Mouse (Mus musculus): ENCODE data around the gene Rbmx. TPM values are rescaled to one million over a fixed set of nuclear protein-coding genes. Genes with fewer than 3 reads are reported as not detected.

Rbmx gene
- total RNA-seq (2021) = 10 to 100 TPM; 58.5 to 58.8 TPM

DNA sequence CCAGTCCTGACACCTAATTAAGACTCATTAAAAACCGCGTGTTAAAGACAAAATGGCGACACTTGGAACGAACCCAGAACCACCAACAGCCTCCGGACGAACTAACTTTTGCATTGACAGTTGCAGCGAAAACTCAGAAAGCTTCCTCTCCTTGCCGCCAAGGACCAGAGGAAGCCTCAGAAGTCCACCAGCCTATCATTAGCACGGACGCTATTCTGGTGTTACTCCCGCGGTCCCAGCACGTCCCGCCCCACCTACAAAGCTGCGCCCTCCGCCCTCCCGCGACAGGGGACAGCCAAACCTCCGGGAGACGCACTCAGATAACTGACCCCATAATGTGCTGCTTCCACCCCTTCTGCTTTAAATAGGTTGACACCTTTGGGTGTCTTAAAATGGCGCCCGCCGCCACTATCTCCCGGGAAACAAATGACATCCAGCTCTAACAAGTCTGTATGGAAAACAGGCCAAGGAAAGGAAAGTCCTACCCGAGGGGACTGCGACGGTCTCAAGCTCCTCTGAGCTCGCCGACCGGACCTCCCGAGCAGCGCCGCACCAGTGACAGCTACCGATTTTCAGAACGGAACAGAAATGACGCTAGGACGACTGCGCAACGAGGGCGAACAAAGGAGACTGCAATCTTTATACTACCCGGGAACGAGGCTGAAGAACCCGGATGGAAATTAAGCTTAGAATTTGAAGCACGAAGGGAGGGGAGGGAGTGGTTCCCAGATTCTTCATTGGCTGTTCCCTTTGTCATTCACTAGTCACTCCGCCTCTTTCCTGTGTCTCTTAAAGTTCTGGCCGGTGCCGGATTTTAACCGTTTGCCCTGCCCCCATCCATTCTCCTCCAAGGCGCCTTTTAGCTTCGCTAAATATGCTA lies at the start of gene Rbmx:
Rbmx (minus strand) TSS at position 670 of the 880 bp plus-strand sequence.
- peak; percentile 83 to 88 for DNase-seq (ENCODE audit: extremely low spot score in 1 of 2, low spot score in 2 of 2)
- intact Hi-C loops (cut with DNase I) = no loop called here

DNA sequence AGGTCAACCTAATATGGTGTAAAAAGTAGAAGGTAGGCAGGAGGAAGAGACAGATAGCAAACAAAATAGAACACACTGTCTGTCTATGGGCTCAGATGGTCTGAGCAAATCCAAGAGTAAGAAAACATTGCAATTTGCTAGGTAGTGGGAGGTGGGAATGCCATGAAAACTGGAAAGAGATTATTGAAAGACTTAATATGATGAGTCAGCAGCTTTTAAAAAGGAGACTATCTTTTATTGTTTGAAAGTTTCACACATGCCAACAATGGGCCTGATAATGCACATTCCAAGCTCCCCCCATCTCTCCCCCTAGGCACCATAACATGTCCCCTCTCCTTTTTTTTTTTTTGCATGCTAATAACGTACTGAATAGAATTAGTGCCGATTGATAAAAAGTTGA lies 41.1 kb upstream of the Rbmx start:
- intact Hi-C loops (cut with DNase I) = loop anchor here (5.0 to 10.0 kb wide), 2 partner anchors 243 to 461 kb away; no protein-coding TSS in a partner anchor
- DNase-seq (ENCODE audit: extremely low spot score in 1 of 2, low spot score in 2 of 2) = no peak

DNA sequence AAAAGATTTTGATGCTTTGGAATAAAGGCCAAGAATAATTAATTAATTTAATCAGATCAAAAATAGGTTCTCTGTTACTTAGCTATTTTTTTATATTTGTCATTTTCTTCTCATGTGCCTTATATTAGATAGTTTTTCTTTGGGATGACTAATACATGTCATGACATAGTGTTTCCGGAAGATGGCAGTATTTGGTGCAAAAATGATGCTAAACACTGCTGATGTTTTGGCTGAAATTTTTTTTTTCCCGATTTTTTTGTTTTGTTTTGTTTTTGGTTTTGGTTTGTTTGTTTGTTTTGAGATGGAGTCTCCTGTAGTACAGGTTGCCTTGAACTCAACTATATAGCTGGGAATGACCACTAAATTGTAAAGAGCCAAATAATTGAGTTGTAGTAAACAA lies 38.8 kb upstream of the Rbmx start:
- peak in 1 of 2 experiments; percentile 0 for DNase-seq (ENCODE audit: extremely low spot score in 1 of 2, low spot score in 2 of 2)
- intact Hi-C loops (cut with DNase I) = loop anchor here (5.0 to 10.0 kb wide), 2 partner anchors 246 to 463 kb away; no protein-coding TSS in a partner anchor

DNA sequence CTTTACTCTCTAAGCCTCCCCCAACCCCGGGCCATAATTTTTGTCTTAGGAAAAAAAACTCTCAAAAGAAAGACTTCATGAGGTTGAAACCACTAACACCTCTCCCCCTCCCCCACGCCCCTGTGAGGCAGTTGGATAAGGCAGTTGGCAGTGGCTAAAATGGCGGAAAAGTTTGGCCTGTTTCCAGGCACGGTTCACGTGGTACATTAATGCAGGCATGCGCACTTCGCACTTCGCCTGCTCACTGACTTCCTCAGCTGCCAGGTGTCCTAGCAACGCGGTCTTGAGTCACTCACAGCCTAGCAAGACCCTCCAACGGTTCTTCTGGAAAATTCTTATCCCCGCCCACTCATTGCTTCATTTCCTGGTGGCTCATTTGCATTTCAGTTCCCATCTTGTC lies 15.9 kb upstream of the Rbmx start, which contains the start of gene Gm364:
Gm364 (plus strand) TSS at position 386 of the 400 bp plus-strand sequence.
- DNase-seq (ENCODE audit: extremely low spot score in 1 of 2, low spot score in 2 of 2) = peak in 1 of 2 experiments; percentile 20
- intact Hi-C loops (cut with DNase I) = no loop called here

DNA sequence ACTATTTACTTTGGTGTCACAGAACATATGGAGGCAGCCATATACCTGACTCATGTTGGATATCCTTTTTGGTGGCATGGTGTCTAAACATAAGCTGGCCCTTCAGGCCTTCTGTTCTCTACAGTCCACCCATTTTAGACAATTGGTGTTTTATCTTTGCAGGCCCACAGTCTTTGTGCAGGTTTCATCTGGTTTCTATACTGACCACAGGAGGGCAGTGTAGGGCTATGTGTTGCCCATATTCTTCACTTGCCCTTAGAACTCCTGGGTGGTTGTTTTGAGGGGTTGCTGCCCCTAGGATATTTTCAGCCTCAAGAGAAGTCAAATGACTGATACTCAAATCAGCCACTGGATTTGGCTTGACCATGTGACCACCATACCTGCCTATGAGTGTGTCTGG lies 10.8 kb upstream of the Rbmx start:
- DNase-seq (ENCODE audit: extremely low spot score in 1 of 2, low spot score in 2 of 2) = no peak

DNA sequence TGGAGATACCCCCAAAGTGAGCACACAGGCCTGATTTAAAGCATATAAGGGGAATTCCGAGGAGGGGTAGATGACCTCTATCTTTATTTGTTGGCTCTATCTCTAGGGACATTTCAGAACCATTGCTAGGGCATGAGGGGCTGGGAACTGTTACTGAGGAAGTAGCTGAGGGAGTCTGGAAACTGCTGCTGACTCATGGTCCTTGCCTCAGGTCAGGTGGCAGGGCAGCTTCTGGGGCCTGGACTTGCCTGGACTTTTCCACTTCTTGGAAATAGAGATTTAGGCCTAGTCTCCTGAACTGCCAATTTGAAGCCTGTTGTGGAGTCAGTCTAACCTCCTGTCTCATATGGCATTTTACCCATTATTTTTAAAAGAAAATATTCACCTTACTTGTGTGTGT lies 8.6 kb upstream of the Rbmx start:
- DNase-seq (ENCODE audit: extremely low spot score in 1 of 2, low spot score in 2 of 2) = no peak
- intact Hi-C loops (cut with DNase I) = no loop called here

More for the DNA sequence above, 10.8 kb upstream of the Rbmx start:
- intact Hi-C loops (cut with DNase I) = no loop called here

DNA sequence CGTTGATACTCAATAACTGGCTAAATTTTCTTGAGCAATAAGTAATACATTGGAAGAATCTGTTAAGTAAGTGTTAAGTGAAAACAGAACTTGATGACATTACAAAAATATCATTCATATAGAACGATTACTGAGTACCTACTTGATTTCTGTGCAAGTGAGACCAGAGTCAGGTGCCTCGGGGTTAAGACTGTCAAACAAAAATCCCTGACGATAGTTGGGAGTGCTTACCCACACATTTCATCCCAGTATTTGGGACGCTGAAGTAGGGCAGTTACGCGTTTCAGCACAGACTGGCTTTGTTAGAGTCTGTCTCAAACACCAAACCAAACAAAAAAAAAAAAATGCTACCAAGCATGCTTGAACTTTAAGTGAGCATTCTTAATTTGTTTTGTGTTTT lies 576 bp upstream of the Rbmx start:
- intact Hi-C loops (cut with DNase I) = no loop called here
- no peak for DNase-seq (ENCODE audit: extremely low spot score in 1 of 2, low spot score in 2 of 2)

DNA sequence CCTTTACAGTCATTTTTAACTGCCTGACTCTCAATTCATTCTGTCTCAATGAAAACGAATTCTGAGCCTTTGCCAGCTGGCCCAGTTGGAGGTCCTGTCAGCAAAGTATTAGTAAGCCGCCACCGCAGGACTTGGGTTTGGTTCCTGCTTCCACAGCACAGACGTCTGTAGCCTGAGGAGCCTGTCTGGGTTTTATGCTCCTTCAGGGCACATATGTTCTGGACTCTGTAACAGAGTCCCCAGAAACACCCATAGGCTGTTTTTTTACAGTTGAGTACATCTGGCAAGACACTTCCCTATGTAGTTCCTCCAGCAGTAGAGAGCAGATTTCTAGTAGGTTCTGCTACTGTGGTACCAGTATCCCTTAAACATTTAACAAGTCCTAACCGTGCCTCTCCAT lies 11.9 kb downstream of the Rbmx start:
- intact Hi-C loops (cut with DNase I) = loop anchor here (10.0 kb wide), 1 partner anchor 316 kb away; no protein-coding TSS in a partner anchor
- no peak for DNase-seq (ENCODE audit: extremely low spot score in 1 of 2, low spot score in 2 of 2)

DNA sequence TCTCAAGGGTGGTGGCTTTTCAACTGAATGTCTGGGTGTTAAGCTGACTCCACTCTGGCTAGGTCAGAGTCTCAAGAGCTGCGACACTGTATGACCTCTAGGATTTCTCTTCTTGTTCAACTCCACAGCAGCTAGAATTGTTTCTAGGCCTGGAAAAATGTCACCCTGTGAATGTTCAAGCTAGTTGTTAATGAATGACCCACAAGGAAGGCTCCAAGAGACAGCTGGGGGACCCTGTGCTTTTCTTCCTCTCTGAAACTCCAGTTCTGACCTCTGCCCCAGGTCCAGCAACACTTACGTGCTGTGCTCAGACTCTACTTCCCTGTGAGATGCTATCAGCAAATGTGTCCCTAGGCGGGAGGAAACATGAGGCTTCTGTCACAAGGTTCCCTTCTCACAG lies 14.3 kb downstream of the Rbmx start:
- intact Hi-C loops (cut with DNase I) = no loop called here
- DNase-seq (ENCODE audit: extremely low spot score in 1 of 2, low spot score in 2 of 2) = no peak

DNA sequence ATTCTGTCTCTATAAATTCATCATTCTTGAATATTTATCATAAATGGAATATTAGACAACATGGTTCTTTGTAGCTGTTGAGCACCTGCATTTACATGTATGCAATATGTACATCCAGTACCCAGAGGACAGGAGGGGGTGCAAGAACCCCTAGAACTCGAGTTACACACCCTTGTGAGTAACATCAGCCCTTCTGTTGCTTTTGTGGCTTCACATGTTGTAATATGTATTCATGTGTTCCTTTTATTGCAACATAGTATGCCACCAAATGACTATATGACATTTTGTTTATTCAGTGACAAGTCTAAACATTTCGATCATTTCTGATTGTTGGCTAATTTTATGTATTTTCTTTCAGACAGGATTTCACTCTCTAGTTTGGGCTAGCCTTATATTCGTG lies 15.7 kb downstream of the Rbmx start:
- intact Hi-C loops (cut with DNase I) = no loop called here

DNA sequence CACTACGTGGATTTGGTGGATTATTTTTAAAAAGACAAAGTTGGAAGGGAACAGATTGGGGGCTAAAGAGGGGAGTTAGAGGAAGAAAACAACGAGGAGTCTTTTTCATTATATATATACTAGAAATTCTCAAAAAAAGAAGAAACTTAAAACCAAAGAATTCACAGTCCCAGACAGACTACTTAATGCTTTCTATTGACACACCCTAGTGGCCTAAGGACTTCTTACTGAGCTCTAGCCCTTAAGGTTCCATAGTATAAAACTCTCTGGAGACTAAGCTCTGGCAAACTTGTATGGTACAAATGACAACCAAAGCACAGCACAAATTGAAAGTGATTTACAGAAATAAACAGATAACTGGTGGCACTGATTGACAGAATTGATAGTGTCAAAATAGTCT lies 18.8 kb downstream of the Rbmx start:
- no peak for DNase-seq (ENCODE audit: extremely low spot score in 1 of 2, low spot score in 2 of 2)
- intact Hi-C loops (cut with DNase I) = no loop called here

More for the DNA sequence above, 15.7 kb downstream of the Rbmx start:
- no peak for DNase-seq (ENCODE audit: extremely low spot score in 1 of 2, low spot score in 2 of 2)

DNA sequence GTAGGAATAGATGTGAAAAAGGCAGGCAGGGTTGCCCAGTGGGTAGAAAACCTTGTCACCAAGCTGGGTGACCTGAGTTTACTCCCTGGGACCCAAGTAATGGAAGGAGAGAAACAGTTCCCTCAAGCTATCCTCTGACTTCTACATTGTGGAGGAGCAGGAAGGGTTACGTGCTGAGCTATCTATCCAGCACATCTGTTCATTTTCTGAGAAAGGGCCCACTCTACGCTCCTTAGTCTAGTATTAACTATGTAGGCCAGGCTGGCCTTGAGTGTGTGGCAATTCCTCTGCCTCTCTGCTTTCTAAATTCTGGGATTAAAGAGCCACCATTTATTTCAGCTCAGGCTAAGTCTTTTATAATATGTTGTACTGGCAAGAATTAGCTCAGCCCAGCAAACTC lies 19.3 kb downstream of the Rbmx start:
- intact Hi-C loops (cut with DNase I) = no loop called here
- no peak for DNase-seq (ENCODE audit: extremely low spot score in 1 of 2, low spot score in 2 of 2)

DNA sequence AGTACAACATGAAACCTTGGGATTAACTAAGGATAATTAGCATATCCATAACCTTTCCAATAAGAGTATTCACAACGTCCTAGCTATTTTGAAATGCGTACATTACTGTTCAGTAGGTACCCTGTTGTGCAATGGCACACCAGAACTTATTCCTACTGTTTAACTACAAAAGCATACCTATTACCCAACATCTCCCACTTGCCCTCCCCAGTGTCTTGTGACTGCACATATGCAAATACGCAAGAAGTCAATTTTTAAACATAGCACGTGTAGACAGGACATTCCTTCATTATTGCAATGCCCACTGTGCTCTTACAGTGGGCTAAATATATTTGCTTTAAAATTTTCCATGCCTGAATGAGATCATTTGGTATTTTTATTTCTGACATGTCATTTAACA lies 19.9 kb downstream of the Rbmx start:
- intact Hi-C loops (cut with DNase I) = no loop called here
- no peak for DNase-seq (ENCODE audit: extremely low spot score in 1 of 2, low spot score in 2 of 2)

DNA sequence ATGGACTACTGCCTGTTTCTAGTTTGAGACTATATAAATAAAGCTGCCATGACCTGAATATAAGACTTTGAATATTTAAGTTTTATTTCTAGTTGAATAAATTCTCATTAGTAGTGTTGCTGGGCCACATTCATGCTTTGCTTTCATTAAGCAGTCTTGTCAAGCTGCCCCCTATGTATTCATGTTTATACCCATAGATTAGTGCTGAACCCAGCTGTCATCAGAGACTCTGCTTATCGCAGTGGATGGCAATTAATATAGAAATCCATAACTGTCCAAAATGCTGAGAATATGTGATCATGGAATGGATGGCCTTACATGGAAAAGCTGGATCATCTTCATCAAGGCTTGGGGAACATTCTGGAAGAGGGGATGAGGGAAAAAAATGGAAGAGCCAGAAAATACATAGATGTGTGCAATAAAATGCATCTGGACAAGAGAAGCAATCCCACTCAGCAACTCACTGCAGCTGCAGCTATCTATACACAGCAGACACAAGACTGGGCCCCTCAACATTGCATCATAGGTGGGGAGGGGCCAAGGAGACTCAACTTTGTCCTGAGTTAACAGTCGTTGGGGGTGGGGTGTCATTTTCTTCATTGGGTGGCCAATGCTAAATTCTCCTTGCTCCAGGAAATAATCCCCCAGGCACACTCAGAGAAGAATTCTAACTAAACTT lies 27.8 kb downstream of the Rbmx start:
- DNase-seq (ENCODE audit: extremely low spot score in 1 of 2, low spot score in 2 of 2) = no peak
- intact Hi-C loops (cut with DNase I) = no loop called here

DNA sequence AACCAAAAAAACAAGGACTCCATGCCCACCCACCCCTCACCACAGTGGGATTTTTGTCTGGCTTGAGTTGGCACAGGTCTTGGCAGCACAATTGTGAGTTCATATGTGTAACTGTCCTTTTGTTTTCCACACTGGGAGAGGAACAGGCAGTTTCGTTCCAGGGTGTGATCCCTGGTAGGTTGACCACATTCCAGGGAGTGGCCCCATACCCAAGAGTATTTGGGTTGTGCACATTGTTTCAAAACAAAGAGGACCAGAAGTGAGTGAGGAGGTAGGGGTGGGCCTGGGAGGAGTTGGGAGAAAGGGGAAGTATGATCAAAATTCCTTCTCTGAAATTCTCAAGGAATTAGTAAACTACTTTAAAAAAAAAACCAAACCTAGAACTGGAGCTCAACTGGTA lies 33.5 kb downstream of the Rbmx start:
- no peak for DNase-seq (ENCODE audit: extremely low spot score in 1 of 2, low spot score in 2 of 2)
- intact Hi-C loops (cut with DNase I) = no loop called here

DNA sequence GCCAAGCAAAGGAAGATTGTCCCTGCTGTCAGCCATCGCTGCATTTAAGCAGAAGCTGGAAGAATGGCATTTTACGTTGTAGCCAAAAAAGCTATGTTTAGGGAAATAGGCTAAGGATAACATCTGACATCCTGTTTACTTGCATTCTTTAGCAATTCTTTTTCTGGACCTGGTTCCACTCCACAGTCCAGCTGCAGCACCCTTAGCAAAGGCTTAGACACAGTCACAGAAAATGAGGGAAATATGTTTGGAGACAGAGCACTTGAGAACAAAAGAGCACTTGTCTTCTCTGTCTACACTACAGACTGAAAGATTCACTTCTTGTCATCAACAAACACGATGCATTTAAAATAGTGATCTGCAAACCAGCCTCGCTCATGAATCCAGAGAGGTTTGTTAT lies 53.6 kb downstream of the Rbmx start:
- intact Hi-C loops (cut with DNase I) = no loop called here
- no peak for DNase-seq (ENCODE audit: extremely low spot score in 1 of 2, low spot score in 2 of 2)

DNA sequence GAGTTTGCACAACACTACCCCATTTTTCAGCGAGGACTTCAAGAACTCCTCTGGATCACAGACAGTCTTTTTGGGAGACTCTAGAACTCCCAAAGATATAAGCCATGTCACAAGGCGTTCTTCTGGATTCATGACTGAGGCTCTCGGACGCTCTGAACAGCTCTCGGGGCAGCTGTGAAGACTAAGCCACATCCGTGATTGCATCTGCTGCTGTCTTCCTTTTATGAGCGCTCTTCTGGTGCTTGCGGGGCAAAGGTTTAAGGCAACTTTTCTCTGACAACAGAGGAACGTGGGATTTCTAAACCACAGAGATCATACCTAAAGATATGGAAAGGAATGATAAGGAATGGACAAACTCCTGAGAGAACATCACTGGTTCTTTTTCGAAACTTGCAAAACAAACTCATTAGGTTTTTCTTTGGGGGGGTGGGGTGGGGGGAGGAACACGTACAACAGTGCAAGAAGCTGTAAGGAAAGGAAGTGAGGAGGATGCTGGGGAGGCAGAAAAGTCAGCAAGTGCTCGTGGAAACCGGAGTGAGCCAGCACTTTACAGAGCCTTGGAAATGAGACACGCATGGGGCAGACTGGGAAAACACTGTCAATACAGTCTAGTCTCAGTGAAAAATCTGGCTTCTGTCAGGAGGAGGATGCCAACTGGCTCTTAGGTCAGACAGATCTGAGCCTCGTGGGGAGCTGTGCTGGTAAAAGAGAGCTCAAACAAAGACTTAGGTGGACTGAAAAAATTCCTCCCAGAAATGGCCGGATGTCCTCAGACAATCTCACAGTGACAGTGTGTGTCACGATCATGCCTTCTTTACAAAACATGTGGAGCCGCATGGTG lies 54.2 kb downstream of the Rbmx start, which contains the start of gene Arhgef6:
Arhgef6 (minus strand) TSS at position 359 of the 841 bp plus-strand sequence.
- peak in 1 of 2 experiments; percentile 14 for DNase-seq (ENCODE audit: extremely low spot score in 1 of 2, low spot score in 2 of 2)
- intact Hi-C loops (cut with DNase I) = no loop called here

DNA sequence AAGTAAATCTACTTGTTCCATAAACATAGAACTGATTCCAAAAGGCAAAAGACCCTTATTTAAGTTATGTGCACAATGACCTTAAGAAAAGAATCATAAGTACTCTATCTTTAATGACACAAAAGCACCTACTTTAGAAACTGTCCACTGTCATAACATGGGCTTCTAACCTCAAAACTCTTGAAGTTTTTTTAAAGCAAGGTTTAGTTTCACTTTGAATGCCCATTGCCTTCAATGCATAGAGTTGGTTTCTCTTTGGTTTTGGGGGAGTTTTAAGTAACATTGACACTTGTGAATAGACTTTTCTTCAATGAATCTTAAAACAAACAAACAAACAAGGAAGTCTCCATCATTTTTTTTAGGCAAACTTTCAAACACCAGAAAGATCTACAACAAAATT lies 55.3 kb downstream of the Rbmx start:
- DNase-seq (ENCODE audit: extremely low spot score in 1 of 2, low spot score in 2 of 2) = no peak
- intact Hi-C loops (cut with DNase I) = no loop called here

DNA sequence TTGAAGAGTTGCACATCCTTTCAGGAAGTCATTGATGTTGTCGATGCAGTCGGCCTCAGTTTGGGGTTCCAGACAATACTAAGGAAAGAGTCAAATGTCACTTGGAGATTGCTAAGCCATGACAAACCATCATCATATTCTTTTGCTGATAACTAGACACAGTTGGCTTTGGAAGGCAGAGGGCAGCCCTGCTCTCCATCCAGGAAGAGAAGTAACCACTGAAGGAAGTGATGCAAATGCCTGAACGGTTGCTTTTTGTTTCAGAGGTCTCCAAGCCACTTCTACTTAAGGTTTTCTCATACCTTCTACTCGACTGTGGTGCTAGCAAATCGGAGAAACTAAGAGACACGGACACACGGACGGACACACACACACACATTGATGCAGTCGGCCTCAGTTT lies 55.9 kb downstream of the Rbmx start:
- DNase-seq (ENCODE audit: extremely low spot score in 1 of 2, low spot score in 2 of 2) = no peak
- intact Hi-C loops (cut with DNase I) = no loop called here

All from left cerebral cortex, postnatal 10 days (tissue).